Mouse (Mus musculus) lung, postnatal 14 days (tissue): ENCODE measurements around the gene Rasgrf1.
A peak's percentile ranks its signal among the peaks of the same experiment; 100 is the strongest.

Experiments used
- DNase-seq: peaks from one replicate; pipeline ENCODE4 v3.0.0; 2021

Rasgrf1 gene

DNA sequence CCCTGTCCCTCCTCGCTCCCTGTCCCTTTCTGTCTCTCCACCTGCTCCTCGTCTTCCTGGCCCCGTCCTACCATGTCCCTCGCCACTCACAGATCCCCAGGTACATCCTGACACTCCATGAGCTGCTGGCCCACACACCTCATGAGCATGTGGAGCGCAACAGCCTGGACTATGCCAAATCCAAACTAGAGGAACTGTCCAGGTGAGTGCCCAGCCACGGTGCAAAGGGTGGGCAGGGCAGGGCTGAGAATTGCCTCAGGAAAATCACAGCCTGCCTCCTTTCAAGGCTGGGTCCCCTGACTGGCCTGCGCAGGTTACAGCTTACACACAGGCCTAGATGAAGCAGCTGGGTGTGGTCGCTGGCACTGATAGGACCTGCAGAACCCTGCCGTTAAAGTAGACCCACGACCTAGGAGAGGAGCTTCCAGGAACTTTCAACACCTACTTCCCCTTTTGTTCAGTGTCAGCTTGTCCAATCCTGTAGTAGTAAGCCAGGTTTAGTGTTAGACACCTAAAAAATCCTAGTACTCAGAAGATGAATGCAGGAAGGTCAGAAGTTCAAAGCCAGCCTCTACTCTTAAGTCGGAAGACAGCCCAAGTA is 61.3 kb downstream of the Rasgrf1 start:
- DNase-seq, result no peak

DNA sequence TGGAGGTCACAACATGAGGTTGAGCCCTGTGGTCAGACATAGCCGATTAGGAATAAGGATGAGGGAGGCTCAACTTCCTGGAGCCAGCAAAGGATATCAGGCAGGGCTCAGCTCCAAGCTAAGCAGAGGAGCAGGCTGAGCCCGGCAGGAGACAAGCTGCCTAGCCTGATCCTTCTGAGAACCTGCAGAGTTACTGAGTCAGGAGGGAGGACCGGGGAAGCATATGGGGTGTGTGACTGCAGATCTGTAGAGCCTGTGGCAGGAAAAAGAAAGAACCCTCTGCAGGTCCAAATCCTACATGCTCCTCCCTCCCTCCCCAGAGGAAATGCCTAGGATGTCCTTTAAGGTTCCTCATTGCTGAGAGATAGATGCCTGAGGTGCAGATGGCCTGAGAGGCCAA is 62.6 kb downstream of the Rasgrf1 start:
- DNase-seq, result no peak

DNA sequence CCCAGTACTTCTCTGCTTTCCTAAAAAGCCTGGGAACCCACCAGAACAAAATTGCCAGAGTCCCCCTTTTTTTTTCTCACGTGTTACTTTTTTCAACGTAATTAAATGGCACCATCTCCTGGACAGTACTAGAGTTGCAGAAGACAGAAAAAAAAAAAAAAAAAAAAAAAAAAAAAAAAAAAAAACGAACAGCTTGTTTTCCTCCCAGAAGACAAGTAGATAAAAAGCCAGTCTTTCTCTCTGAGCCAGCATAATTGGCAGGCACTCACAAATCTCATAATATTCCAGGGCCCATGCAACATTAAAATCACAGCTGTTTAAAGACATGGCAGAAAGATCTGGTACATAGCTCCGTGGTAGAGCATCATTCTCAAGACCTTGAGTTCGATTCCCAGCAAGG is 64.1 kb downstream of the Rasgrf1 start:
- no peak for DNase-seq

DNA sequence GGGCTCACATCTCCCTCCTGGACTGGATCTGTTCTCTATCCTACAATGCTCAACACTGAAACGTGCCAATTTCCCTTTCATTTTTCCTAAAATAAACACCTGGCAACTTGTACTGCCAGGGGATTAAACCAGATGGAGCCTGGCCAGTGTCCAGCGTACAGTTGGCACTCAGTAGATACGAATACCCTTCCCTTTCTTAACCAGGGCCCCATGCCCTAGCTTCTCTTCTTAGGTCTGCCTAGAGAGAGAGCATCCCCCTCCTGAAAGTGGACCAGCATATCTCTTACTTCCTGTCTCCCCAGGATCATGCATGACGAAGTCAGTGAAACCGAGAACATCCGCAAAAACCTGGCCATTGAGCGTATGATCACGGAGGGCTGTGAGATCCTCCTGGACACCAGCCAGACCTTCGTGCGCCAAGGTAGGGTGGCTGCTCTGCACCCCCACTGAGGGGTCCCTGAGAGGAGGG is 64.8 kb downstream of the Rasgrf1 start:
- no peak for DNase-seq

DNA sequence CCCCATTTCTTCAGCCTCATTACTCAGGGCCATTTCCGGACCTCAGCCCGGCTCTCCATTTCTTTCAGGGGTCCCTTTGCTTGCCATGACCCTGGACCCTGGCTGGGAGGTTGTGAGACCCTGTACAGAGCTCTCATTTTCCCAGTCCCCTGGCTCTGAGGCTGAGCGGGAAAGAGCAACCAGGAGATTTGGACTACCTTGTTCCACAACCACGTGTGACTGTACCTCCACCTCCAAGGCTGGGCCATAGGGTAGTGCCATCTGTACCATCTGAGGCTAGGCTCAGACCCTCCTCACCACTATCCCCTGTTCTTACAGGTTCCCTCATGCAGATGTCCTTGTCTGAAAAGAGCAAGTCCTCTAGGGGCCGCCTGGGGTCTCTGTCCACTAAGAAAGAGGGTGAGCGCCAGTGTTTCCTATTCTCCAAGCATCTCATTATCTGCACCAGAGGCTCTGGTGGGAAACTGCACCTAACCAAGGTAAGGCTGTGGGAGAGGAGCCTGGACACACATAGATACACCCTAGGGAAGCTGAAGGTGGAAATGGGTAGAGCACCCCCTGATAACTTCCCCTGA is 66.7 kb downstream of the Rasgrf1 start:
- no peak for DNase-seq

DNA sequence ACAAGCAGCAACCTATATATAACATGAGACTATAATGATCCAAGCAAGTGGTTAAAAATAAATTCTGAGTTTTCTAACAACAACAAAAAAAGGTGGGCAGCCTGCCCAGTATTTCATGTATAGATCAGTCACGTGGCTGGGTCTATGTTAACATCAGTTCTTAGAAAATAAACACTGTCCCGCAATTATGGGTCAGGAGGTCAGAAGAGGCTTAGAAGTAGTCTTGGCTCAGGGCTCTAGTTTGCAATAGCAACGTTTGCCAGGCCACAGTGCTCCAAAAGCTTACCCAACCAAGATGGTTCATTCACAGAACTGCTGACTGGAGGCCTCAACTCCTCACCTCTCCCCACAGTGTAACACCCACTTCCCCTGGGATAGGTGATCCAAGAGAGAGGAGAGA is 69.5 kb downstream of the Rasgrf1 start:
- peak; percentile 22 for DNase-seq

DNA sequence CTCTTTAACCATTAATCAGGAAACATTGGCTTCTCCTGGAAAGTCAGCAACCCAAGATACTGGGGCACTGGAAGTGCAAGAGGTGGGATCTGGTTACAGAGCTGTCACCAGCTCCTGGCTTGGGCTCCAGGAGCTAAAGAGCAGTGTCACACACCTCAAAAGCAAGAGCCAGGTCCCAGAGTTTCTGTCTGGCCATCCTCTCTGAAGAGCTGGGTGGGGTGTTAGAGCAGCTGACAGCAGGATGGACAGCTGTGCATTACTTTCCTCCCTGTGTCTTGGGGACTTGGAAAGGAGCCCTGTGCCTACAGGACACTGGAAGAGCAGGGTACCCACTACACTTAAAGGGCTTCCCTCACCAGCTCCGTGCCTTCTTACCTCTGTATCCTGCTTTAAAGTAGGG is 72.5 kb downstream of the Rasgrf1 start:
- no peak for DNase-seq

DNA sequence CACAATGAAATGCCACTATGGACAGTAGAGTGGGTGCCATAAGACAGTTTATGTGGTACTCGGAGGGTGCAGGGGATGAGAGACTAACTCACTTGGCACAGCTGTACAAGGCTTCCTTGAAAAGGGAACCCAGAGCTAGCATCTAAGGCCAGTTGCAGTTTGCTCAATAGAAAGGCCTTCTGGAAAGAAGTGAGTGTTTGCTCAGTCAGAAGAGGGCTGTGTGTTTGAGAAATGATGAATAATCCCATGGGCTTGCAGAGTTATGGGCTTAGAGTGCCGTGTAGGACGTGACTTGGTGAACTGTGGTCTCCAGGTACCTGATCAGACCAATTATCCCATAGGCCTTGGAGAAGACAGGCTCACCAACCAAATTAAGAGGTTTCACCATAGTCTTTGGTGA is 78.3 kb downstream of the Rasgrf1 start:
- DNase-seq, result no peak

DNA sequence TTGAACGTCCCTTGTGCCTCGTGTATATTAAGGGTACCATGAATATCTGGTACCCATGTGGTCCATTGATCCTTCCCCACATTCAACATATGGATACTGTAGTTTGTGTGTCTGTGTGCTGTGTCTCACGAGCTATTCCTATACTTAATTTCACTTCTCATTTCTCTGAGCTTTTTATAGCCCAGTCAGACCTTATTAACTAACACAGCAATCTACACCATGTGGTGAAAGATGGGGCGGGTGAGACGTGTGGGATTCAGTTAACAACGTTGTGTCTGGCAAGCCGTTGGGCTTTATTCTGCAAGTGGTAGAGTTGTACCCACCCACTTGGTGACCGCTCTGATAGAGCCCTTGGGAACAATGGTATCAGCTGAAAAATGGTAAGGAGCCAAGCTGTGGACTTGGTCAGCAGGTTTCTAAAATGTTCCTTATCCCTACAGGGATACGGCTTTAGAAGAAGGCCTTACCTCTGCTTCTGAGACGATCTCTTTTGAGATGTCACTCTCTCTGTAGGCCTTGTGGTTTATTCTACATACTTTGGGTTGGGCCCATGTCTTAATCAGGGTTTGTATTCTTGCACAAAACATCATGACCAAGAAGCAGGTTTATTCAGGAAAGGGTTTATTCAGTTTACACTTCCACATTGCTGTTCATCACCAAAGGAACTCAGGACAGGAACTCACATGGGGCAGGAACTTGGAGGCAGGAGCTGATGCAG is 79.3 kb downstream of the Rasgrf1 start:
- no peak for DNase-seq

DNA sequence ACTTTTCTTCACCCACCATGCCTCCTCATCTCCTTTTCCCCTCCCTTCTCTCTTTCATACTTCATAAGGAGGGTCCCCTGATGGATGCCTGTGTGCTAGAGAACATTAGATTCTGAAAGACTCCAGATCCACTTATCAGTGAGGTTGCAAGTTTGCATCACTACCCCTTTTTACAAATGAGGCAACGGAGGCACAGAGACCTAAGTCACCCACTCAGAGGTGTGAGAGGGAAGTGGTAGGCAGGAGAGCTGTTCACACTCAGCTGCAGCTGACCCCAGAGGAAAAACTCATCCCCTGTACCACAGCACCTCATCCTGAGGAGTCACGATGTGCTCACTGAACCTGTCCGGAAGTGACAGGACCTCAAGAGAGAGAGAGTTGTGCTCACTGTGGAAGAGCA is 96.7 kb downstream of the Rasgrf1 start:
- no peak for DNase-seq

DNA sequence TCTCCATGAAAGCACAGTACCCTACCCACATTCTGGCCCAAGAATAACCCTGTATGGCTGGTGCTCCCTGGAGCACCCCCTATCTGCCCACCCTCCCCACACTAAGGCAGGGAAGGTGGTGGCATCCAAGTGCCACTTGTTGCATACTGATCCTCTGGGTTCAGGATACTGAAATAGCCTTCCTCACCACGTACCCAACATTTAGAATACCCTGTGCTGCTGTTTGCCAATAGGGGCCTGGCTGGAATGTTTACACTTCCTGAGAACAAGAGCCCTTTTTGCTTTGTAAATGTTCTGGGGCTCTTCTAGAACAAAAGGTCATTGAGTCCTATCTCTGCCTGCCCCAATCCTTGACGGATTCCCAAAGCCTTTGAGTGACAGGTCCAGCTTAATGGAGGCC is 97.4 kb downstream of the Rasgrf1 start:
- peak; percentile 35 for DNase-seq

DNA sequence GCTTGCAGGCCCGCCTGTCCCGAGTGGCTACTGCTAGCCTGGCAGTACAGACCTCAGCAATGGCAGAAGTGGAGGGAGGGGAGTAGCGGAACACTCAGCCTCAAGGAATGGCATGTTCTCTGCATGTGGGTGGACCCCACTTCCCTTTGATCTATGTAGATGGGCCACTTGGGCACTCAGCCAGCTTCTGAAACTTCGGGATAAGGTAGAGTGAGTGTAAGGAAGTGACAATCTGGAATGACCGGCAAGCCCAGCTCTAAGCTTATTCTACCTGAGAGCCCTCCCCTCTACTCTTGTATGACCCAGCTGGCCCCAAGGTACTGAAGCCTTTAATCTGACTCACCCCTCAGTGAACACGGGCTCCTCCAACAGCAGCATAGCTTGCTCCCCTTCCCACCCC is 98.4 kb downstream of the Rasgrf1 start:
- DNase-seq, result peak; percentile 85

DNA sequence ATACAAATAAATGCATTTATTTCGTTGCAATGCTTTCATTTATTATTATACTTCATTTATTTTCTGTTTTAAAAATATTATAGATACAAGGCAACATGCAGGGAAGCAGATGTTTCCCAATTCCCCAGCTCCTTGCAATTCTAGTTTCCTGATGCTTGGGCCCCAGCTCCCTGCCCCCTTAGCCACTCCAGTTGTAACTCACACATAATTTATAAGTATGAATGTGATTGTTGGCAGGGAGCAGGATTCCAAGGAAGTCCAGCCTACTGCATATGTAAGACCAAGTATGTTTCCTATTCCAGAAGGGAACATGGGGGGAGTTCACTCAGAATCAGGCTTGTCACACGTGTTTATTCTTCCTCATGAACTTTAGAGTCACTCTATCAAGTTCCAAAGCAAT is 102.1 kb downstream of the Rasgrf1 start:
- no peak for DNase-seq

DNA sequence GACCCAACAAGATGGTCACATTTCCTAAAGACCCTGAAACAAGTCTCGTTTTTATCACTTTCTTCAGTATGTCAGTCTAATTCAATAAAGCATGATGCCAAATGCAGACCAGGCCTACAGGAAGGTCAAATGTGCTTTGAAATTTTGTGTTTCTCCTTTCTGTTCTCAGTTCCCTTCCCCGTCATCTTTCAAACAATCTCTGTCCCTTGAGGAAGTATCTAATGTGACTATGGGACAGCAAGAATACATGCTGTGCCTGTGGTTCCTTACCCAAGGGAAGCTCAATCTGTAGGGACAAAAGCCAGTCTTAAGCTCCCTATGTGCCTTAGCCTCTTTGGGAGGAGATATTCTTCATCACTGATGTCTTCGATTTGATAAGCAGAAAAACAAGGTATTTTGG is 104.9 kb downstream of the Rasgrf1 start:
- DNase-seq, result no peak

DNA sequence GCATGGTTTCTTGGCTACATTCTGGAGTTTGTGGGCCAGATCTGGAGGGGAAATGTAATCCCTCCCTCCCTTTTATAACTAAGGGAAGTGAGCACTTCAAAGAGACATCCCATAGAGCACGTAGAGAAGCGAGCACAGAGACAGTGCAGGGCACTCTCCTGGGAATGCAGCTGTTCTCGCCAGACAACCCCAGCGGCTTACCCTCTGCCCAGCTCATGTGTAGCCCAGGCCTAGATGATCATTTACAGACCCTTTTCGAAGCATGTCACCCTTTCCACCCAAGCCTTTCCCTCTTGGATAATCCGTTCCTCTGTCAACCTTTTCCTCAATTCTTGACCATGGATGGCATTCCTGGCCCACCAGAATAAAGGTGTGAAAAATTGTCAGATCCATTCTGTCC is 106.5 kb downstream of the Rasgrf1 start:
- no peak for DNase-seq

DNA sequence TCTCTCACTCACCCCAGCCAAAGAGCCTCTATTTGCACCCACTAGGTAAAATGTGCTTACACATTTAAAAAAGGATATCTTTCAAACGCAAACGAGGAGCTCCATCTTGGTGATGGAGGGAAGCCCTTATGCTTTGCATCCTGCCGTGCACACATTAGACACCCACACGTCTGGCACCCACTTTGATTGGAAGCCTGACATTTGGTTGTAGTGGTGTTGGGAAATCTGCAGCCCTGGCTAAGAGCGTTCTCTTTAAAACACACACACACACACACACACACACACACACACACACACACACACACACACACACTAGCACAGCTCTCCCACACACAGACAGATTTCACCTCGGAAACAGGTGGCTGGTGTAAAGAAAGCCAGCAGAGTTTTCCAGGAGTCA is 111.2 kb downstream of the Rasgrf1 start:
- DNase-seq, result no peak

DNA sequence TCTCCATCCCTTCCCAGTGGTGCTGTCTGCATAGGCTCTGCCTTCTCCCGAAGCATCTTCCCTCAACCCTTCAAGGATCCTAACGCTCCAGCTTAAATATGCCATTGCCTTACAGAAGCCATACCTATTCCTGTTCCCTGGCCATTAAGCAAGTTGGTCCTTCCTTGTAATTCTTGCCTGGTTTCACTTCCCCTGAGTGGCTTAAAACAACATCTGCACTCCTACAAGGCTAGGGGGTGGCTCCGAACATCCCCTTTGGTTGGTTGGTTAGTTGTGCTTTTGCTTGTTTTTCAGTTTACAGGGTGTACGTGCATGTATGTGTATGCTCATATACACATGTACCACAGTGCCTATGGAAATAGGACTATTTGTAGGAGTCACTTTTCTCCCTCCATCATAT is 111.7 kb downstream of the Rasgrf1 start:
- no peak for DNase-seq

DNA sequence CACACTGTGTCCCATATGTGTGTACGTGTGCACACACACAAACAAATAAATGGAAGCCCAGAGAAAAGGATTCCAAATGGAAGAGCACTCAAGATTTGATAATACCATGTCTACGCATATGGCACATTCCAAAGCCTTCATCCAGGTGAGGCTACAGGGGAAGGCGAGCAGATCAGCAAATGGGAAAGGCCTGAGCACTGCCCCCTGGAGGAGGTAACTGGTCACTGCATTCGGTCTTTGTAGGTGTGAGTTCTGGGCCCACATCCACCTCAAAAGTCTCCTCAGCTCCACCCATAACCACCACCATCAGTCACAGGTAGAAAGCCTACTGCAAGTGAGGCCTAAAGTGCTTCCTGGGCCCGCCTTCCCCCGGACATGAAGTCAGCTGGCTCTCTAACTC is 118.0 kb downstream of the Rasgrf1 start:
- DNase-seq, result no peak

DNA sequence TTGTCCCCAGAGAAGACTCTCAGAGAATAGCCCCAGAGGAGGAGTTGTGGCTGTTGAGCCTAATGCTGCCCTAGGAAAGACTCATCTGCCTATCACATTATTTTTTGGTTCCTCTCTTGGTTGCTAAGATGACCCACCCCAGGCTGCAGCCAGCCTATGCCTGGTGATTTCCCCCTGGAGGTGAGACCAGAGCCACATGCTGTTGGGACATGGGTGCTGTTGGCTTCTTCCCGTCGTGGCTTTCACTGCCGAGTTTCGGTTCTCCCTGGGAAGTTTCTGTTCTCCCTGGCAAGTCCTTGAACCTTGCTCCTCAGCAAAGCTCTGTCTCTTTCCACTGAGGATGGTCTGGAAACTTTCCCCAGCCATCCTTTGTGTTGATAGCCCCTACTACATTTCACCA is 124.2 kb downstream of the Rasgrf1 start:
- no peak for DNase-seq

DNA sequence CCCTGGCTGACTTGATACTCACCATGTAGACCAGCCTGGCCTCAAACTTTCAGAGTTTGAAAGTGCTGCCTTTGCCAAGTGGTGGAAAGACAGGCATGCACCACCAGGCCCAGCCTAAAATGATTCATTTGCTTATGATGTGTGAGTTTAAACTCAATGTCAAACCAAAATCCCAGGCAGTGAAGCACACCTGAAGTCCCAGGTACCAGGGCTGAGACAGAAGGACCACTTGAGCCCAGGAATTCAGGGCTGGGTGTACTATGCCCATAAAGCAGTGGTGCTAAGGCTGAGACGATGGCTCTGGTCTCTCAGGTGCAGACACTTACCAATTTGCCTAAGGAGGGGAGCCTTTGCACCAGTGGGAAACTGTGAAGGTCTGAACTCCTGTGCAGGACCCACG is 125.5 kb downstream of the Rasgrf1 start:
- DNase-seq, result no peak

DNA sequence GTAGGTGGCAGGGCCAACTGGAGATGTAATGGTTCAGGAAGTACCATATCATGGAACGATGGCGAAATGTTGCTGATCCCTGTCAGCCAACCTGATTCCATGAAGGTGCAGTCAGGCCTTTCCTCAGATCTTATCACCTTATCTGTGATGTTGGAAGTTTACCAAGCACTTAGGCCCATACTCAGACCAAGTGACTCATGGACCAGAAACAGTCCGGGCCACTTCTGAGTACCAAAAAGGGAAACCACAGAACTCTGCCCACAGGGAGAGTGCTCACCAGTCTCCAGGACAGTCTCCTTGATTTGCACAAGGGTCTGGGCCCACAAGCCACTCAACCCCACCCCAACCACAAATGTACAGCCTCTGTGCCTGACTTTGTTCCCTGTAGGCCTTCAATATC is 126.1 kb downstream of the Rasgrf1 start:
- DNase-seq, result peak; percentile 49

DNA sequence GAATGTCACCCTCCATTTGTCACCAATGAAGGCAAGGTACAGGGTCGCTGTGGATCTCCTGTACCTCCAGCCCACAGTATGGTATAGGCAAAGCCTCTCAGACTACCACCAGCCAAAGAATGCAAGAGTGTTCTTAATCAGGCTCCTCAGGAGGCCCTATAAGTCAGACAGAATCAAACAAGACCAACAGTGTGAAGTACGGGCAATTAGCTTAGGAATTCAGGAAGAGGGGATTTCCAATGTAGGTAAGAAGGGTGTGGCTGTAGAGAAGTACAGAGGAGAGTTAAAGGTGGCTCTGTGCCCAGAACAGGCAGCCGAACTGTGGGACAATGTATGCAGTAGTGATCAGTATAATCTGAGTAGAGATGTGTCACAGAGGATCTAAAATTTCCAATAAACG is 126.6 kb downstream of the Rasgrf1 start:
- DNase-seq, result no peak

DNA sequence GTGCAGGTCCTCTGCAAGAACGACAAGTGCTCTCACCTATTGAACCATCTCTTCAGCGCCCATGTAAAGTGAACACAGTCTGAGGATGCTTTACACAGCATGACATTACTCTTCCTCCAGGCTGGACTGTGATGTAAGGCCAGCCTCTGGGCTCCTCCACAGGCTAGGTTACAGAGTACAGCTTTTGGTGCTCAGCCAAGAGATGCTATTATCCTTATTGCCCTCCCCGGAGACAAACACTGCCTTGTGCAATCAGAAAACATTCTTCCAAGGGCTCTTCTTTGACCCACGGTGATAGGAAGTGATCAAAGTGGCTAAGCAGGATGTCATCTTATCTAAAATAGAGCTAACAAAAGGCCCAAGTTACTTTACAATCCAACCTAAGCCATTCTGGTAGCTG is 128.8 kb downstream of the Rasgrf1 start:
- DNase-seq, result no peak

DNA sequence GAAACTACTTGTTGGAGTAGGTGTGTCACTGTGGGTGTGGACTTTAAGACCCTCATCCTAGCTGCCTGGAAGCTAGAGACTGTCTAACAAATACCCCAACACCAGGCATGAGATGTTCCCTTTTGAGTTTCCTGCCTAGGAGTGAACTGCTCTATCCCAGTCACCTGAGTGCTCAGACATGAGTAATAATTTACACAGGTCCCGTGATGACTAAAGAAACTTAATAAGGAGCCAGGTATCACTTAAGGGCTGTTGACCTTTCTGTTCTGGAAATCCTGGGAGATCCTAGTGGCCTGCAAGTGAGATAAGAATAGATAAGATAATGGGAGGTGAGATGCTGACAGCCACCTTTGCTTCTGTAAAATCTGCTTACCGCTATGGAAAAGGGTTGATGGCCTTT is 131.2 kb downstream of the Rasgrf1 start:
- DNase-seq, result no peak

DNA sequence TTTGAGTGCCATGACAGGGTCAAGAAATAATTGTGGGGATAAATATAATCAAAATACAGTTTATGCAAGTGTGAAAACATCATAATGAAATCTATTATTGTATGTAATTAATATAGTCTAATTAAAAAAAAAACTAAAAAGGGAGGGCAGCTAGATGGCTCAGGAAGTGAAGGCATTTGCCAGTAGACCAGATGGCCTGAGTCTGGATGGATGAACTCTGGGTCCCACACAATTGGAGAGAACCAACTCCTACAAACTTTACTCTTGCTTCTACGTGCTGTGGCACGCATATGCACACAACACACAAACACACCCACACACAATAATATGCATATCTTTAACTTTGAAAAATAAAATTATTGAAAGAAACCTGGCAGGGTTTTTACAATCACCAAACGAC is 131.8 kb downstream of the Rasgrf1 start:
- DNase-seq, result no peak
